Mouse (Mus musculus) CD4-positive, CD25-positive, alpha-beta regulatory T cell, adult 2 months (primary cell): Measurements from ENCODE around the gene Dcaf11.
A peak's percentile ranks its signal among the peaks of the same experiment; 100 is the strongest.

Experiments
- DNase-seq: peaks from one replicate; pipeline ENCODE4 v3.0.0-alpha.2; 2012; ENCODE audit warnings: low read depth, low spot score

Dcaf11 gene

DNA sequence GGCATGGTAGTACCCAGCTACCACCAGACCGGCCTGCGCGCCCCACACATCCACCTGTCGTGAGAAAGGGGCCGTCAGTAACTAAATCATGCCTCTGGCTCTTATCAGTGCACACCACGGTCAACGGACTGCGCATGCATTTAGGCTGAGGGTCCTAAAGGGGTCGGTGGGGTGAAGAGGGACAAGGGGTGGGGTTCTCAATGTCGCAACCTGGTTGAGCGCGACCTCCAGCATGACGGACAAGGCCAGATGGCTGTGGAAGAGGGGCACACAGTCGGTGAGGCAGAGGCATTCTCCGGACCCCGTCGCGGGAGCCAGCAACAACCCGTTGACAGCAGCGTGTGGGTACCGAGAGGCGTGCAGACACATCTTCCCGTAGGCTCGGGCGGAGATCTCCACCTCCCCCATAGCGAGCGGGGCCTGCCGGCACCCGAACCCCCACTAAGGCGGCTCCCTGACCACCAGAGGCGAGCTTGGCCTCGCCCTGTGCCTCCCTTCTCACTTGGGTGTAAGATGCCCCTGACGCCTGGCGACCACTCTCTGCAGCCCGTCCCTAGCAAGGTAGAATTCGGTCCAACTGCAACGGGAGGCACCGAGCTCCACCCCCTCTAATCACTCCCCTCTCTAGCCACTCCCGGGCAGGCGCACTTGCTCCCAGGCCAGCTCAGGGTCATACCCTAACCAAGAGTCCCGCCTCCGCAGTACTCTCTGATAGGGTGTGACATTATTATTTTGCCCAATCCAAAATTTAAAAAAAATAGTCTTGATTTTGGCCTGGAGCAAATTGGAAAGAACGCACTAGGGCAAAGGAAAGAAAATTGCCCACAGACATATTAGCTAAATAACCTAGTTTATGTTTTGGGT, 25.1 kb downstream of the Dcaf11 start, which contains the start of gene Emc9:
Emc9 (minus strand) TSS at position 601 of the 864 bp plus-strand sequence.
- DNase-seq = peak; percentile 84

DNA sequence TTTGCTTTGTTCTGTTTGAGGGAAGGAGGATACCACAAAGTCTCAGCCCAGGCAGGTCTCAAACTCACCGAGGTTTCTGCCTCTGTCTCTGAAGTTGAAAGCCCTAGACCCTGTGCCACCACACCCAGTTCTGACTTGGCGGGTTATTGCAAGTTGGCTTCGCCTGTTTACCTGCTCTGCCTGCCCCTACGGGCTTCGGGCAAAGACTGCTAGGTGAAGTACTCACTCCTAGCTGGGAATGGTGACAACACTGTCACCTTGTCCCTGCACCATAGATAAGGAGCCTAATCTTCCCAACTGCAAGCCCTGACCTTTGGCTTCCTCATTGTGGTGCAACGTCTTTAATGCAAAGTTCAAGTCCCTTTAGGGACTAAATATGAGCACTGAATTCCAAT, 25.8 kb downstream of the Dcaf11 start:
- DNase-seq = peak; percentile 64

DNA sequence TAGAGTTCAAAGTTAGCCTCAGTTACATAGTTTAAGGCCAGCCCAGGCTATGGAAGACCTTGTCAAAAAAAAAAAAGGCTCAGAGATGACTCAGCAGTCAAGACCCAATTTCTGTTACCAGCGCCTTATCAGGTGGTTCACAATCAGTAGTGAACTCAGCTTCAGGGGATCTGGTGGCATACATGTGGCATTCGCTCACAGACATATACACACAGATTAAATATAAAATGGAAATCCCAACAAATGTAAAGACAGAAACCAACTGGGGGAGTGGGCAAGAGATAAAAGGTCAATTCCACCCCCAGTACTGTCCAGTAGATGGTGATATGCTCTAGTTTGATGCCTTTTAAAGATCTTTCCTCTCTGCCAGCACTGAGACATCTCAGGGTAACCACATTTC, 26.3 kb downstream of the Dcaf11 start:
- DNase-seq = peak; percentile 40

DNA sequence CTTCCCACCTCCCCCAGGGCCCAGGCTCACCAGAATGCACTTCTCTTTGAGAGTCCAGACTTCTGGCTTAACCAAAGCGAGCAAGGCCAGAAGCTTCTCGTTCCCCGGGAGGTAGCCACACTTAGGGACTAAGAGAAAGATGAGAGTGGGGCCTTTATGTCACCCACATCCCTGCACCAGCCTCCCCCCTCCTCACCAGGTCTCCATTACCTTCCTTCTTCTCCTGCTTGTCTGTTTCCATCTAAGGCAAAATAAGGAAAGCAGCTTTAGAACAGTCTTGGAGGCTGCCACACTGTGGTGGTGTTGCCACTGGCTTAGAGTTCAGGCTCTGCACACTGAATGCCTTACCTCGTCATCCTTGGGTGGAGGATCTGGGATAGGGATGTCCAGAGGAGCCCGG, 29.5 kb downstream of the Dcaf11 start:
- DNase-seq = no peak

DNA sequence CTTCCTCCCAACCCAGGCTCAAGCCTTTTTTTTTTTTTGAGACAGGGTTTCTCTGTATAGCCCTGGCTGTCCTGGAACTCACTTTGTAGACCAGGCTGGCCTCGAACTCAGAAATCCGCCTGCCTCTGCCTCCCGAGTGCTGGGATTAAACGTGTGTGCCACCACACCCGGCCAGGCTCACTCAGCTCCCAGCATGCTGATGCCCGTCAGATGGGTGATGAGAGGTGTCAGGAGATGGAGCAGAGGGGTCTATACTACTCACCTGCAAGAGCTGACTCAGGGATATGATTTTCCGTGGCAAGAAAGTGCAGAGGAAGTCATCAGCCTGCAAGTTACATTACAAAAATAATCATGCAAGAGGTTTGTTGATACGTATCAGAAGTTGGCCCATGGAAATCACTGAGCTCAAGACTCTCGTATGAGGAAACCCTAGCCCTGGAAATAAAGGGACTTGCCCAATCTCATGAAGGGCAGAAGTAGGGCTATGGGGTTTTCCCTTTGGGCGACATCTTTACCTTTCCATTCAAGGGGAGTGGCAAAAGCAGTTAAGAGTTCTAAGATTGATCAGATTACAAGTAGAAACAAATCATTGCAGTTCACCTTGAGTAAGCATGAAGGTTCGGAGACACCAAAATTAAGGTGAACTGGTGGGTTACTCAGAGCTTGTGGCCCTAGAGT, 30.1 kb downstream of the Dcaf11 start:
- peak; percentile 81 for DNase-seq

DNA sequence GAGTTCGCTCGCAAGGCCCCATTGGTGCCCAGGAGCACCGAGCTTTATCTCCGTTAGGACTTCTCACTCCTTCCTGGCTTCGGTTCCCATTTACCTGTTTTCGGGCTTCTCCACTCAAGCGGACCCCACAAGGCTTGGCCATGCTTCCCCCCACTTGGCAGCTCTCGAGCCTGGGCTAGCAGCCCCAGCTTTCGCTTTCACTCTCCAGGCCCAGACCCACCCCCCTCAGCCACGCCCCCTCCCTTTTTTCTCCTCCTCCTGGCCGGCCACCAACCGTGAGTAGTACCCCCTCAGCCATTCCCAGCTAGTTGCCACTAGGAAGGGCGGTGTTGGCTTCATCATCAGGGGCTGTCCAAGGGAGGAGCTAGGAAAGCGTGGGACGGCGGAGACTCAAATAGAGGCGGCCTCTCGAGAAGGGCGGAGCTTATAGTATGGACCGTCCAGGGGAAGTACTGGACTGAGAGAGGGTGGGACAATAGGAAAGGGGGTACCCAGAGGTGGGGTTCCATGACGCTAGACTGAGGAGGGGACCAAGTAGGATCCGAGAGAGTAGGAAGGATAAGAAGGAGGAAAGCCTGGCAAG, 31.0 kb downstream of the Dcaf11 start, which contains the start of gene Psme2:
Psme2 (minus strand) TSS at position 366 of the 583 bp plus-strand sequence.
- DNase-seq = peak; percentile 92

DNA sequence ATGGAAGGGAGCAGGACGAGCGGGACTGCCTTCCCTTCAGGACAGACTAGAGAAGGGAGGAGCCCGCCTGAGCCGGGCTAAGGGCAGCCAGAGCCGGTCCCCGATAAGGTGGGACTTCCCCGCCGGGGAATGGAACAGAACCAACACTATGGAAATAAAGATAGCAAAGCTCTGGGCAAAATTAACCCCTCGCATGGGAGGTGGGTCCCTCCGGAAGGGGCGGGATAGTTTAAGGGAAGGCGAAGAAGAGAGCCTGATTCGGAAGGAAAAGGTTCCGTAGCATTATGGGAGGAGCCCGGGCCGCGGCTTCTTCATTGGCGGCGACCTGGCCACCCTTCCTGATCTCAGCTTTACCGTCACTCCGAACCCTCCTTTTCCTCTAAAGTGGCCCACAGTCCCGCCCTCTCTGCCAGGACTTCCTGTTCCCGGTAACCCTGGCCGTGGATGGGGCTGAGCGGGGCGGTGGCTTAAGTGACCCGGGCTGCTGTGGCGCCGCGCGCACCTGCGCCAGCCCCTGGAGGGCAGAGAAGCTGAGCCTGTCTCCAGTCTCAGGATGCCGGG, 31.6 kb downstream of the Dcaf11 start, which contains the start of gene Rnf31:
Rnf31 (plus strand) TSS at position 378 of the 561 bp plus-strand sequence.
- peak; percentile 93 for DNase-seq

DNA sequence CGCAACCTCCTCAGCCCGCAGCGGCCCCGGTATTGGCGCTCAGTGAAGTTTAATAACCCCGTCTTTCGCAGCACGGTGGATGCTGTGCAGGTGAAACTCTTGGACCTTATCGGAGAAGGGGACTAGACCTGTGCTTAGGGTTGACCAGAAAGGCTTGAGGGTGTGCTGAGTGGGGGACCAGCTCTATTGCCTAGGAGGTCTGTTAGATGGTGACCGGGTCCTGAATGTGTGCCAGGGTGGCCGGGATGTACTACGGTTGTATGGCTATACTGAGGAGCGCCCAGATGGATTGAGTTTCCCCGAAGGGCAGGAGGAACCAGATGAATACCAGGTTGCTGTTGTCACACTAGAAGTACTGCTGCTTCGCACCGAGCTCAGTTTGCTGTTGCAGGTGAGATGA, 32.4 kb downstream of the Dcaf11 start:
- DNase-seq = no peak

DNA sequence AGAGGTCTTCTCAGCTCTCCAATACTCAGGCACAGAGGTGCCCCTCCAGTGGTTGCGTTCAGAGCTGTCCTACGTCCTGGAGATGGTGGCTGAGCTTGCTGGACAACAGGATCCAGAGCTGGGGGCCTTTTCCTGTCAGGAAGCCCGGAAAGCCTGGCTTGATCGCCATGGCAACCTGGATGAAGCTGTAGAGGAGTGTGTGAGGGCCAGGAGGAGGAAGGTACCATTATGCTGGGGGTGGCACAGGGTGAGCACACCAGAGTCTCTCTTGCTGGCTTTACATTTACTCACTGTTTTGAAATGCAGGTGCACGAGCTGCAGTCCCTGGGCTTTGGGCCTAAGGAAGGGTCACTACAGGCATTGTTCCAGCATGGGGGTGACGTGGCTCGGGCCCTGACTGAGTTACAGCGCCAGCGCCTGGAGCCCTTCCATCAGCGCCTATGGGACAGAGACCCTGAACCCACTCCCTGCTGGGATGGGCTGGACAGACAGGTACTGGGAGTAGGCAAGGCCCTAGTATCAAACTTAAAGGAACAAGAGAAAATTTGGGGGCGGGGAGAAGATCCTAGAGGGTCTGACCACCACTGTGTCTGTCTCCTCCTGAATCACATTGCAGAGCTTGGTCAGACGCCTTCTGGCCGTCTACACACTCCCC, 36.4 kb downstream of the Dcaf11 start:
- DNase-seq = no peak

DNA sequence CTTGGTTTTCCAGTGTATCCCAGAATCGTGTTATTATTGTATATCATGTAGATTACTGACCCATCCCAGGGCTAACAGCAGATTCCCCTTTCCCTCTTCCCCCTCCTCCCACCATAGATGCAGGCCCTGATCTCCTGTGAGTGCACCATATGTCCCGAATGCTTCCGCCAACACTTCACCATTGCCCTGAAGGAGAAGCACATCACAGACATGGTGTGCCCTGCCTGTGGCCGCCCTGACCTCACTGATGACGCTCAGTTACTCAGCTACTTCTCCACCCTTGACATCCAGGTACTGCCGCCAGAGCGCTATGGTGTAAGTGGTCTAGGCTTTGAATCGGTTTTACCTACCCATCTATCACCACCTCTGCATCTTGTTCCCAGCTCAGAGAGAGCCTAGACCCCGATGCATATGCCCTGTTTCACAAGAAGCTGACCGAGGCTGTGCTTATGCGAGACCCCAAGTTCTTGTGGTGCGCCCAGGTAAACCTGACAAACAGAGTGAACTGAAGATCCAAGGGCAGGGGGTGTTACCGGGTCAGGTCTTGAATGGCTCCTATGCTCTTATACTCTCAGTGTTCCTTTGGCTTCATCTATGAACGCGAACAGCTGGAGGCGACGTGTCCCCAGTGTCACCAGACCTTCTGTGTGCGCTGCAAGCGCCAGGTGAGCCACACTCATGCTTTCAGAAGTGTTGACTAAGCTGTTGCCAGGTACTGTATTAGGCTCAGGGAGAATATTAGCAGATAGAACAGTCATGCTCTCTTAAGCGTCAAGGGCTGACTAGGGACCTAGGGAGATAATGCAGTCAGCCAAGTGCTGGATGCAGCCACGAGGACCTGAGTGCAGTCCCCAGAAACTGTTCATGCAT, 39.0 kb downstream of the Dcaf11 start:
- DNase-seq = no peak

DNA sequence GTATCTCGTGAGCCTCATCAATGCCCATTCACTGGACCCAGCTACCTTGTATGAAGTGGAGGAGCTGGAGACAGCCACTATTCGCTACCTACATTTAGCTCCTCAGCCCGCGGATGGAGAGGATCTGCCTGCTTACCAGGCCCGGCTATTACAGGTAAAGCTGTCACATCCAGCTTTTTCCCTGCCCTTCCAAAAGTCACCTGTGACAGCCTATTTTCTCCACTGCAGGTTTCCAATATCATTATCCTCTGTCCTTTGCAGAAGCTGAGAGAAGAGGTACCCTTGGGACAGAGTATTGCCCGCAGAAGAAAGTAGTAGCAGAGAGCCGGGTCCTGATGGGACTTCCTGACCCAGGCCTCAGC, 43.4 kb downstream of the Dcaf11 start, which contains the start of gene Irf9:
Irf9 (plus strand) TSS at position 301 of the 362 bp plus-strand sequence.
- peak; percentile 28 for DNase-seq

DNA sequence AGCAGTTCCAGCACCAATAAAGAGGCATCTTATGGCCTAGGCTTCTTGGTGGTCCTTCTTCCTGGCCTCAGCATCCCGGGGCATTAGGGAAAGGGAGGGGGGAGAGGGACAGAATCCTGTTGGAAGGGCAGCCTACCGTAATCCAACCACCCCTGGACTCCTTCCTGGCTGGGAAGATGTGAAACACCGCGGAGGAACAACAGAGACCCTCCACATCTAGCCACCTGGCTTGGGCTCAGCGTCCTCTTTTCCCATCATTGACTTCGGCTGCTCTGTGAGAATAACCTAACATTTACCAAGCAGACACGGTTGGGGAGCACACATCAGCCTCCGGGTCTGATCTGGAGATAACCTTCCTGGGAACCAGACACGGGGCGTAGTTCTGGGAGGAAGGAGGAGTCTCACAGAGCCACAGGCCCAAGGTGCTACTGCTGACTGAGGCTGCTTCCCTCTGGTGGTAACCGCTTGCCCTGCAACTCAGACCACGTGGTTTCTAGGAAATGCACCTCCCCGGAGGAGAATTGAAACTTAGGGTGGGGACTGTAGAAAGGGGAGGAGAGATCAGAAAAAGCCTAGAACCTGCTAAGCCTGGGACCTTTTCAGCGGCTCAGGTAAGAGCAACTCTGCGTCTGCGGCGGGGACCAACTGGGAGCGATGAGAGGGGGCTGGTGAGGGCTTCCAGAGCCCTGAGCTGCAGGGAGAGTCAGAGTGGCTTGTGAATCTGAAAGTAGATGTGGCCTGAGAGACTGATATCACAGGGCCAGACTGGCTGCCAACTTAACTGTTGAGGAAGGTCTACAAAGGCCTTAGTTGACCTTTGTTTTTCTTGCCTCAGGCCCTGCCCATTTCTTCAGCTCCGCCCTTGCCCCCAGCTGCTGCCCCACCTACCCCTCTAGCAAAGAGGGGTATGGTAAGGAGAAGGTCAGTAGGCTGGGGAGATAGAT, 44.1 kb downstream of the Dcaf11 start:
- peak; percentile 98 for DNase-seq

DNA sequence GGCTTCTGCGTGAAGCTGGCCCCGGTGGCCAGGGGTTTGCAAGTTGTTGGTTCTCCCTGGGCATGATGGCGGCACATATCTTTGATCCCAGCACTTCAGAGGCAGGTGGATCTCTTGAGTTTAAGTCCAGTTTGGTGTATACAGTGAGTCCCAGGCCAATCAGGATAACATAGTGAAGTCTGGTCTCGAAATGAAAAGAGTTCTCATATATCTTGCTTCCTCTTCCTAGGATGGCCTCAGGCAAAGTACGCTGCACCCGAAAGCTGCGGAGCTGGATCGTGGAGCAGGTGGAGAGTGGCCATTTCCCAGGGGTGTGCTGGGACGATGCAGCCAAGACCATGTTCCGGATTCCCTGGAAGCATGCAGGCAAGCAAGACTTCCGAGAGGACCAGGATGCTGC, 45.0 kb downstream of the Dcaf11 start:
- peak; percentile 23 for DNase-seq

DNA sequence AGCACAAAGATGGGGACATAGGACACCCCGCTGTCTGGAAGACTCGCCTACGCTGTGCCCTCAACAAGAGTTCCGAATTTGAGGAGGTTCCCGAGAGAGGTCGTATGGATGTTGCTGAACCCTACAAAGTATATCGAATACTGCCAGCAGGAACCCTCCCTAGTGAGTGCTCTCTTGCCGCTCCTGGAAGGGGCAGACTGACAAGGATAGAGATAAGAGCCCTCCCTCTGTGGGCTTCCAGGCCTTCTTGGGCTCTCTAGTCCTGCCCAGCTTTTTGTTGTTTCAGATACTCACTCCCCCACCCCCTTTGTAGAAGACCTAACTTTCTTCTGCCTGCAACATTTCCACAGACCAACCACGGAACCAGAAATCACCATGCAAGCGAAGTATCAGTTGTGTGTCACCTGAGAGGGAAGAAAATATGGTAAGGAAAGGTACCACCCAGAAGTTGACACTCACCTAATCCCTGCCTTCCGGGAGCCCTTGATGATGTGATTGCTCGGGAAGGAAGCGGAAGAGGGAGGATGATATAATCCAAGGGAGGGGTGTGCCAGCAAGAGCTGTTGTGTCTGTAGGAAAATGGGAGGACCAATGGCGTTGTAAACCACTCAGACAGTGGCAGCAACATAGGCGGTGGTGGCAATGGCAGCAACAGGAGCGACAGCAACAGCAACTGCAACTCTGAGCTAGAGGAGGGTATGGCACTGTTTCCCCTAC, 46.1 kb downstream of the Dcaf11 start:
- no peak for DNase-seq

DNA sequence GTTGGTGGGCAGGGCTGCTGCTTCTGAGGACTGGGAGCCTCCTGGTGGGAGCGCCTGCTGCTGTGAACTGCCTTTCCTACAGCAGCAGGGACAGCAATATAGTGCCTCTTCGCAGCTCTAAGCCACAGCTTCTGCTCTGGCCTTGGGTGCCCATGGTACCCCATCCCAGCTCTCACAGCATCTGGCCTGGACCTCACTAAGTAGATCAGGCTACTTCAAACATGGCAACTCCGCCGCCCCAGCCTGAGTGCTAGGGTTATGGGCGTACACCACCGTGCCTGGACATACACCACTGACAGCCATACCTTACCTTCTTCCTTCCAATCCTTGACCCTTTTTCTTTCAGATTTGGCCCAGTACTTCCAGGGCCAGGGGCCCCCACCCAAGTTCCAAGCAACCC, 48.5 kb downstream of the Dcaf11 start:
- DNase-seq = no peak

DNA sequence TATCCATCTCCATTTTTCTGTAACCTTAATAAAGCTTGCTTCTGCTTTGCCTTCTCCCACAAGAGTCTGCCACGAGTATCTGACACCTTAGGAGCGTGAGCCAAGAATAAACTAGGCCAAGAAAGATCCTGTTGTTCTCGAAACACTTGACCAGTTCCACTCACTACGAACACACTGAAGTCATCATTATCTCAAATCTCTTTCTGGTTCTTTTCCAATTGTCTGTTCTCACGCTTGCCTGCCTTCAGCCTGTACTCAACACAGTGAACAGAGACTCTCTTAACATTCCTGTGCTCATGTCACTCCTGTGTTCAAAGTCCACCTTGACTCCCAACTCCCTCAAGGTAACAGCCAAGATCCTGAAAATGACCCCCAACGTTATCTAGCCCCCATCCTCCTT, 53.5 kb downstream of the Dcaf11 start:
- DNase-seq = no peak

DNA sequence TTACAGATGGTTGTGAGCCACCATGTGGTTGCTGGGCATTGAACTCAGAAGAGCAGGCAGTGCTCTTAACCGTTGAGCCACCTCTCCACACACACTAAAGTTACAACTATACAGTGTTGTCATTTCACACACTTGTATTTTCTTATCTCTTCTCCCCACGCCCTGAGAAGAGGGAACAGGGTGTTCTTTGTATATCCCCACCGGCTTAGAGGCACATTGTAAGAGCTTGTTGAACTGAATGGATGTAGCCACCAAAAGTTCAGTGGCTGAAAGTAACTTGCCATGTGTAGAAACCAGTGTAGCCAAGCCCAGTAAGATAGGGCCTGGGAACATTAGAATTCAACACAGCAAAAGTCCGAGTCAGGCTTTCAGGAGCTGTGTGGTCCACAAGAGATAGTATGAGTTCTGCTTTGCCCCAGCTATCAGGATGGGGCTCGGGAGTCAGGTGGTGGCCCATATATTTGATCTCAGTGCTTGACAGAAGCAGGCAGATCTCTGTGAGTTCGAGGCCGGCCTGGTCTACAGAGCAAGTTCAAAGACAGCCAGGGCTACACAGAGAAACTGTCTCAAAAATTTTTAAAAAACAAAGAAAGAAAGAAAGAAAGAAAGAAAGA, 54.9 kb downstream of the Dcaf11 start:
- no peak for DNase-seq

DNA sequence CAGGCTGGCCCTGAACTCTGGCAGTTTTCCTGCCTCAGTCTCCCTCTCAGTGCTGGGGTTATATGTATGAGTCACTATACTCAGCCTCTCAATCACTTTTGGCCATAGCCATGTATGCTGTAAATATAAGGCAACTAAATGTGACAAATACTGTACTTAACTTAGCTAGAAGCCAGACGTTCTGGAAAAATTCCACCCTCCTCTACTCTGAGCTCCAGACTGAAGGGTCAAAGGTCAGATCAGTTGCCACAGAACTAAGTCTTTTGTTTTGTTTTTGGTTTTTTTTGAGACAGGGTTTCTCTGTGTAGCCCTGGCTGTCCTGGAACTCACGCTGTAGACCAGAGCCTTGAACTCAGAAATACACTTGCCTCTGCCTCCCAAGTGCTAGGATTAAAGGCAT, 56.1 kb downstream of the Dcaf11 start:
- no peak for DNase-seq
